Mouse (Mus musculus) brain, embryonic 14.5 days (tissue): ENCODE measurements at regions not wholly inside any gene's neighbourhood (a gene's known extent, or its start where the extent isn't known, plus 50 kb on each side); places are given as distances from the start of the nearest gene placed in this dataset.

Source experiments
- CTCF ChIP-seq: fragments of 200-500 bp; IDR thresholded peaks from 2 replicates; pipeline ENCODE4 v1.5.1; 2012; ENCODE audit warnings: inconsistent platforms, mild to moderate bottlenecking, moderate library complexity, borderline replicate concordance; ENCODE audit not compliant: insufficient read depth, insufficient read length; ENCODE audit errors: extremely low read depth
- POLR2A ChIP-seq: fragments of 200-500 bp; IDR thresholded peaks from 2 replicates; pipeline ENCODE4 v1.6.1; 2012; ENCODE audit warnings: mild to moderate bottlenecking, inconsistent platforms, borderline replicate concordance; ENCODE audit not compliant: poor library complexity, insufficient read depth, insufficient read length, severe bottlenecking; ENCODE audit errors: extremely low read depth

DNA sequence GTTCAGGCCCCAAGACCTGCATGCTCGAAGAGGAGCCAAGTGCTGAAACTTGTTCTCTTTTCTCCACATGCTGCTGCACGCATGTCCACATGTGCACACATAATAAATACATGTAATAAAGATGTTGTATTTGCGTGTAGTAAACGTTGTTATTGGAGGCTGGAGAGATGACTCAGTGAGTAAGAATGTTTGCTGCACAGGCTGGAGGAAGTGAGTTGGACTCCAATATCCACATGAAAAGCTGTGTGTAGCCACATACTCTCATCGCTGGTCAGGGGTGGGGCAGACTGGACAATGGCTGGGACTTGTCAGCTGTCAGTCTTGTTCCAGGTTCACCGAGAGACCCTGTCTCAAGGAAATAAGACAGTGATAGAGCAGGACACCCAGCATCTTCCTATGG is 147.8 kb downstream of the Mtx2 start:
- TF ChIP-seq POLR2A (no peak), CTCF (no peak)
